Mouse (Mus musculus) right cerebral cortex, postnatal 4 days (tissue): ENCODE data around the gene Olfr530.

Source experiments
- DNase-seq: peaks from one replicate; pipeline ENCODE4 v3.0.0-alpha.2; 2022

Olfr530 gene

DNA sequence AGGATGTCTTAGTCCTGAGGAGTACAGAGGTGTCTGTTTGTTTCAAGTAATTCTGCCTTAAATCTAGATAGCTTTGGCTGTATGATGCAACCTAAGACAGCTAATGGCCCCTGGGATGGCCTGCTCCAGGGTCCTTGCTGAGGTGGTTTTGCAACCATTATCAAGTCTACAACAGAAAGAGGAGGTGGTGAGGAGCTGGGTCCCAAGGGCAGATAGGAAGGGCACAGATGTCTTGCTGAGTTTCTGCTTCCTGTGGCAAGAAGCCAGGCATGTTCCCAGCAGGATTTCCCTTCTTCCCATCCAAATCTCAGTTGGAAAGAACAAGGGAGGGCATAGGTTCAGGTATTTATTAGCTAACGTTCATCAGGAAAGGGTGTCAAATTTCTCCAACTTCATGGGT is at the start of gene Olfr530:
TSS of gene Olfr530 (minus strand) at position 101 of the 400 bp plus-strand sequence.
- no peak for DNase-seq

DNA sequence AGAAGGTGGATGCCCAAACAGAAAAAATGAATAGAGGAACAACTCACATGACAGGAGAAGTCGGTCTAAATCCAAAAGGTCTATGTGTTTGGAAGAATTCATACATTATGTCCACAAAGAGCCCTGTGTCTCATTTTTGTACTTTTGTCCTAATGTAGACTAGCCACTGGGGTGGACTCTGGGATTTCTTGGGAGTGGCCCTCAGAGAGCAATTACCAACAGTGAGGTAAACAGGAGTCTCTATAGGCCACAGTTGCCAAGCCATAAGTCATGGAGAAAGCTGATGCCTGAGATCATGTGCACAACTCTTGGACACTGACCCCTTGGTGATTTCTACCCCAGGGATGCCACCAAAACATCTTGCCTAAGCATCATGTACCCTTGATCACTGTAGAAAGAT is 45.4 kb upstream of the Olfr530 start, which contains the start of gene Olfr532:
TSS of gene Olfr532 (minus strand) at position 101 of the 400 bp plus-strand sequence.
- no peak for DNase-seq

DNA sequence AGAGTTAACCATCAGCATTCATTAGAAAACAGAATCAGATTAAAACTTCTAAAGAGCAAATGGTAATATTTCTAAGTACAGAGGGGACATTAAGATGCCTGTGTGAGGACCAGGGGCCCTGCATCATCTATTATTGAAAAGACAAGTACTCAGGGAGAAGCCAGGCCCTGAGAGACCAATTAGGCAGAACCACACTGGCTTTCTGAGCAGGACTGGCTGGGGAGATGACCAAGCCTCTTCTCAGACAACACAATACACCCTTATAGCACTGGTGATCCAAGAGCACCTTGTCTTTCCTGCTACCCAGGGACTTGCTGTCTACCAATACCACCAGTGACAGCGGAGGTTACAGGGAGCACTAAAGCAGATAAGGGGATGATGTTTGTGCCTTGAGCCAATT is 26.7 kb upstream of the Olfr530 start, which contains the start of gene Olfr531:
TSS of gene Olfr531 (minus strand) at position 101 of the 400 bp plus-strand sequence.
- no peak for DNase-seq

DNA sequence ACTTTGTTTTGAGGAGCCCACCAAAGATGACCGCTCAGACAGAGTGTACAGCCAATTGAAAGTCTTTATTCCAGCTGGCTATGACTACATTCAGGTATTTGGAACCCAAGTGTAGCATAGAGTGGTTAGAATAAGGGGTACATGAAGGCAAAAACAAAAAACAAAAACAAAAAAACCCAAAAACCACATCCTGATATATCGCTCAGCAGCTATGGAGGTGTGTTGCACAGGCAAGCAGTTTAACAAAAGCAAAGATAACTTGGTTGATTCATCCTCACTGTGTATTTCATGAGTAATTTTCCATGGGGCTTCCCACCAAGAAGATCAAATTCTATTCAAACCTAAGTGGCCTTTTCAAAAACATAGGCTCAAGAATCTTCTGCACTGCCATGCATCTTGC is 780 bp upstream of the Olfr530 start:
- DNase-seq, result no peak

DNA sequence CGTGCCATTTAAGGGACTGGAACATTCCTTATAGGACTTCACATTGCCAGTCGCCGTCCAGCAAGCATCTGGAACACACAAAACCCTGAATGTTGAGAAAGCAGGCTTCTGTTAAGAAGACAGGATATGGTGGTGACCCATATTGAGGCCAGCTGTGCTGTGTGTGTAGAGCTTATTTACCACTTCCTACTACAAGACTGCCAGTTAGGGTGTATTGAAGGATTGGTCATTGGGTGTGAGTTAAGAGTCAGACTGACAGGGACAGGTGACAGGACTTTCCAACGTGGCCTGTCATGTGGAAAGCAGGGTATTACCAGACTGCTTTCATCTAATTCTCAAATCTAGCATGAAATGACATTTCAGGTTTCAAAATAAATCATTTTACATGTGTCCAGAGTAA is 1.8 kb downstream of the Olfr530 start:
- DNase-seq, result no peak

DNA sequence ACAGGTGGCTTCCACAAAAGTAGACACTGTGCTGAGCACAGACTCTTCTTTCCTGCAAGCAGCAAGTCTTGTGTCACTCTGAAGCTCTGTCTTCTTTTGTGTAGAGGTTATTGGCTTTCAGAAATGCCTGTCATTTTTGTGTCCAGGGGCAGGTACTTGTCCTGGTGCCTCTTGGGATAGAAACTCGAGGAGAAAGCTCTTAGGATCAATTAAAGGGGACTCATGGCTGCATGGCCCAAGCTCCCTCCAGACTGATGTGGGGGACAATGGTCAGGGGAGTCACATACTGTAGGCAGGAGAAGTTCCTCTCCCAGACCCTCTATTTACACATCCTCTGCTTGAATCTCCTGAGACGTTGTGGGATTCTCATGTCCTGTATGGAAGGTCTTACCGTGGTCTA is 14.6 kb downstream of the Olfr530 start, which contains the start of gene Olfr60:
TSS of gene Olfr60 (minus strand) at position 101 of the 400 bp plus-strand sequence.
- no peak for DNase-seq

DNA sequence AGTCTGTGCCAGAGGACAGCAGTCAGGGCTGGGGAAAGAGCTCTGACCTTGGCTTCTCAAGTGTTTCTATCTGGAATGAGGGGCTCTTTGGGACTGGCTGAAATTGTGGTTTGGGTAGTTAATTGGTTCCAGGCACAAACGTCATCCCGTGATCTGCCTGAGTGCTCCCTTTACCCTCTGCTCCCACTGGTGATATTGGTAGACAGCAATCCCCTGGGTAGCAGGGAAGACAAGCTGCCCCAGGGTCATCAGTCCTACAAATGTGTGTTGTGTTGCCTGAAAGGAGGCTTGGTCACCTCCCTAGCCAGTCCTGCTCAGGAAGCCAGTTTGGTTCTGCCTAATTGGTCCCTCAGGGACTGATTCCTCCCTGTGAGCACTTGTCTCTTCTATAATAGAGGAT is 42.4 kb downstream of the Olfr530 start, which contains the start of gene Olfr527:
TSS of gene Olfr527 (plus strand) at position 301 of the 400 bp plus-strand sequence.
- no peak for DNase-seq

DNA sequence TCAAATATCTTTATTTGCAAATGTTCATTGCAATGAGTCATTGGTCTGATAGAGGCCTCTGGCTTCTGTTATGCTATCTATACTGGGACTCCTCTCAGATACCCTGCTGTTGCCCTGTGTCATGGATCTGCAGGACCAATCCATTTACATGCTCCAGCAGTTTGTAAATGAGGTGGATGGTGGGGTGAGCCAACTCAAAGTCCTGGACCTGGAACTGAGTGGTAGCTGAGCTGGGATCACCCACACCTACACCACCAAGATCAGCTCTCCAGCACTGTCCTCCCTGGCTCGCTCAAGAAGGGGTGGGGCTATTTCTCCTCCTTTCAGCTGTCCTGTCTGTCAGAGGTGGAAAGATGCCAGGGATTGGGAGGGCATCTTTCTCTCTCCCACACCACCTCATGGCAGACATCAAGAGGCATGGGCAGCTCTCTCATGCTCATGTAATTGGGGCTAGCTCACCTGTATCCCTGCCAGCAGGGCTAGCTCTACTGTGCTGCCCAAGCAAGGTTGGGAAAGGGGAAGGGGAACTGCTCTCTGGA is 46.3 kb downstream of the Olfr530 start:
- DNase-seq, result no peak
